Mouse (Mus musculus) urinary bladder, postnatal 25 days (tissue): ENCODE data around the gene 0610010F05Rik.
A peak's percentile ranks its signal among the peaks of the same experiment; 100 is the strongest.

Source experiments
- DNase-seq: peaks from one replicate; pipeline ENCODE4 v3.0.0; 2022; ENCODE audit warnings: low spot score

The 0610010F05Rik gene

GRCm38 (mm10) chr11:23565761-23566160 is 67.7 kb downstream of the 0610010F05Rik start:
- peak; percentile 65 for DNase-seq

GRCm38 (mm10) chr11:23557039-23557630 is 76.3 kb downstream of the 0610010F05Rik start:
- DNase-seq: no peak

GRCm38 (mm10) chr11:23537446-23537845 is 96.0 kb downstream of the 0610010F05Rik start:
- DNase-seq: no peak

- DNase-seq: no peak
Observed at GRCm38 (mm10) chr11:23520473-23521205, 112.8 kb downstream of the 0610010F05Rik start, which contains the start of gene 1700093K21Rik. TSS of gene 1700093K21Rik (minus strand) at chr11:23521155.

- no peak for DNase-seq
Observed at GRCm38 (mm10) chr11:23518981-23519380, 114.5 kb downstream of the 0610010F05Rik start.

- DNase-seq: no peak
Observed at GRCm38 (mm10) chr11:23515315-23515714, 118.1 kb downstream of the 0610010F05Rik start.
